Mouse (Mus musculus): ENCODE results near the gene Aar2. TPM values are rescaled to one million over a fixed set of nuclear protein-coding genes. Genes with fewer than 3 reads are reported as not detected.

The Aar2 gene
- total RNA-seq, 2 experiments from 2014 or later = 35.3 to 36.2 TPM

- DNase-seq = peak in 1 of 2 experiments; percentile 38
Measured at GRCm38 (mm10) chr2:156568647-156569046, 21.3 kb downstream of the Aar2 start.

- DNase-seq = peak; percentile 61 to 68
Measured at GRCm38 (mm10) chr2:156569261-156569660, 21.9 kb downstream of the Aar2 start.

DNA sequence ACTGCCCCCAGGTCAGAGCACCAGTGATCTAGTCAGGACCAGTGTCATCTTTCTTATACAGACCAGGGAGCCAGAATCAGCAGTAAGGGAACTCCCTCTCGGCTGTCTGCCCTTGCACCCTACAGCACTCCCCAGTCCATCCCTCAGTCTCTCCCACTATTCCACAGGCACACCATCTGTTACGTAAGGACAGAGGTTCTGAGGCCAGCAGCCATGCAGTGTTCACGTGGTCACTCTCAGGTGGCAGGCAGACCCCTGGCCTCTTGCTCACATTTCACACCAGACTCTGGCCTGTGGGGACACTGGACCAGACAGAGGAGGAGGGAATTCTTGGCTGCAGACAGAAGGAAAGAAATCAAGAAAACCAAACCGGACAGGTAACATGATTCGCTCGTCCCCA, 24.1 kb downstream of the Aar2 start:
- no peak for DNase-seq

GRCm38 (mm10) chr2:156576850-156577587, 29.6 kb downstream of the Aar2 start:
- DNase-seq = no peak

DNA sequence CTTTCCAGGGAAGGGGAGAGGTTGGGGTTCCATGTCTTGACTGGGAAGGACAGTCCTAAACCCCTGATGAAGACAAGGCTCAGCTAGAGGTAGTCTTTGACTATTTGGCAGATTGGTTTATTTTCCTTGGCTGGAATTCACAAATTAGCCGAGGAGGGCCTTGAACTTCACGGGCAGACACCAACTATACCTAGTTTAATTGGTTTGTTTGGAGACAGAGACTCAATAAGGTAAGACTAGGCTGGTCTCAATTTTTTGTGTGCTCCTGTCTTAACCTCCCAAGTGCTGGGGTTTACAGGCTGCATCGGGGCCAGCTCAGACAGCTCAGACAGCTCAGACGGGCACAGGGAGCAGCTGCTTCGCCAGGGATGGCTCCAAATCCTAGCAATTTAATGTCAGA, 33.1 kb downstream of the Aar2 start:
- DNase-seq = no peak

DNA sequence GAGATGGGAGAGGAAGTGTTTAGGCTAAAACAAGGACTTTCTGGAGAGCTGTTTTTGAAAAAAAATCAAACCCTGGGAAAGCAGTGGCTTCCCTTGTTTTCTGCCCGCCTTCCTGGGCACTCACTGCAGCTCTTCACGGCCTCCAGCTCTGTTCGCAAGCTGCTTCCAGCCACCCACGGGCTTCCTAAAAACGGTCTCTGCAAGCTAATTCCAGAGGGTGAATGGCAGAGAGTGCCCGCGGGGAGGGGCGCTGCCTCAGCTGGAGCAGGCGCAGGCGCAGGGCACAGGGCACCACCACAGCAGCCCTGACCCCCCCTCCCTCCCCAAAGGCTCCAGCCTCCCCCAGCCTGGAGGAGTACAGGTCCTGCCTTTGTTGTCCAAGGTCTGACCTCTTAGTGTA, 33.9 kb downstream of the Aar2 start:
- DNase-seq = peak; percentile 42 to 58

- DNase-seq = no peak
Measured at GRCm38 (mm10) chr2:156582887-156583286, 35.5 kb downstream of the Aar2 start.

GRCm38 (mm10) chr2:156584154-156584796, 36.9 kb downstream of the Aar2 start:
- peak; percentile 37 to 51 for DNase-seq

DNA sequence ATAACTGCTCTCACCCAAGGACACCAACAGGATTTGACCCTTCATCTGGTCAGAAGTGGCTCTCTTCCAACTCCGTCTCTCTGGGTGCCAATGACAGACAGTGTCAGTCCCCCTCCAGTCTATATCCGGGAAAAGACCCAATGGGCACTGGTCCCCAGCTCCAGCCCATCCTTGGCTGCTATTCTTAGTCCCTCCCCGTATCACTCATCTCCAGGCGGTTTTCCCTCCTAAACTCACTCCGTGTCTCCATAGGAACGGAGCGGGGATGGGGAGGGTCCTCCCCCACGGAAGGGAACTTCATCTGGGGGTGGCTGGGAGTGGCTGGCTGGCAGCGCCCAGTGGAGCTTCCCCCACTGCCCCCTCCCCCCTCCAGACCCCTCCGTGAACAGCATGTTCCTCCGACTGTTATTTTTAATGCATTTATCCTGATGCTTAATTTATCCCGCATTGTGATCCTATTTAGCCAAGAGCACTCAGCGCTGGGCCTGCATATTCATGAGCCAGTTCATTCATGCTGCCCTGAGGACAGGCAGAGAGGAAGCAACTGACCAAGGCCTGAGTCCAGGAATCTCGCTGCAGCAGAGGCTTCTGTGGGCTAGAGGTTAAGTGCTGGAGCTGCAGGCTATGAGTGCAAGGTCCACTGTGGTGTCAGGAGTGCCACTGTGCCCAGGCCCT, 37.5 kb downstream of the Aar2 start:
- DNase-seq = no peak

DNA sequence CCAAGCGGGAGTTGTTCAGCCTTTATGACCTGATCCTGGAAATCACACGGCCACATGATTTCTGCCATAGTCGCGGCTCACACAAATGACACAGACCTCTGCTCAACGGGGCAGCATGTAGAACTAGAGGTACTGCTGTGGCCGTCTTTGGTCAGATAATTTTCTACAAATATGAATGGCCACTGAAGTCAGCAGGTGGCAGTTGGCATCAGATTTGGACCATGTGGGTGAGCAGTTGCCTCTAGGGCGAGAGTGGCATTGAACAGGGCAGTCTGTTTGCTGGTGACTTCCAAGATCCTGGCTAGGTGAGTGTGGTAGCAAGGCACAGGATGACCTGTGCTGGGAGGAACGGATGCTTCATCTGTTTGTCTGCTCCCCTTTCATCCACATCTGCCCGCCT, 42.1 kb downstream of the Aar2 start:
- DNase-seq = no peak

GRCm38 (mm10) chr2:156594987-156595490, 47.7 kb downstream of the Aar2 start:
- DNase-seq = no peak

GRCm38 (mm10) chr2:156602581-156602980, 55.2 kb downstream of the Aar2 start:
- no peak for DNase-seq

DNA sequence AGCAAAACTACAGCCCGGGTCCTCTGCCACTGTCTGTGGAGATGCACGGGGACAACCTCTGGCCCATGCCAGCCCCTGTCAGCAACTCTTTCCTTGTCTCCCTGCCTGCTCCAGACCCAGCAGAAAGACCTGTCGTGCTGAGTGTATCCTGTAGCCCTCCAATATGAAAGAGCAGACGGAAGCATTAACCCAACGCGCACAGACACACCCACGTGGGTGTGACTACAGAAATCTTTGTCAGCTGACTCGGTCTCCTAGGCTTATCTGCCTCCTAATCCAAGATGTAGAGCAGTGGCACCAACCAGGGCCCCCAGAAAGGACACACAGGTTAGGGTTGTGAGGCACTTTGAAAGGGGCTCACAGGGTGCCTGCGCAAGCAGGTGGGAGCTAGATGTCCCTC, 56.3 kb downstream of the Aar2 start:
- DNase-seq = no peak

GRCm38 (mm10) chr2:156605144-156605543, 57.8 kb downstream of the Aar2 start:
- DNase-seq = no peak

GRCm38 (mm10) chr2:156605971-156606370, 58.6 kb downstream of the Aar2 start:
- DNase-seq = peak; percentile 74 to 77

- peak; percentile 76 to 86 for DNase-seq
Measured at GRCm38 (mm10) chr2:156613081-156613540, 65.7 kb downstream of the Aar2 start.

DNA sequence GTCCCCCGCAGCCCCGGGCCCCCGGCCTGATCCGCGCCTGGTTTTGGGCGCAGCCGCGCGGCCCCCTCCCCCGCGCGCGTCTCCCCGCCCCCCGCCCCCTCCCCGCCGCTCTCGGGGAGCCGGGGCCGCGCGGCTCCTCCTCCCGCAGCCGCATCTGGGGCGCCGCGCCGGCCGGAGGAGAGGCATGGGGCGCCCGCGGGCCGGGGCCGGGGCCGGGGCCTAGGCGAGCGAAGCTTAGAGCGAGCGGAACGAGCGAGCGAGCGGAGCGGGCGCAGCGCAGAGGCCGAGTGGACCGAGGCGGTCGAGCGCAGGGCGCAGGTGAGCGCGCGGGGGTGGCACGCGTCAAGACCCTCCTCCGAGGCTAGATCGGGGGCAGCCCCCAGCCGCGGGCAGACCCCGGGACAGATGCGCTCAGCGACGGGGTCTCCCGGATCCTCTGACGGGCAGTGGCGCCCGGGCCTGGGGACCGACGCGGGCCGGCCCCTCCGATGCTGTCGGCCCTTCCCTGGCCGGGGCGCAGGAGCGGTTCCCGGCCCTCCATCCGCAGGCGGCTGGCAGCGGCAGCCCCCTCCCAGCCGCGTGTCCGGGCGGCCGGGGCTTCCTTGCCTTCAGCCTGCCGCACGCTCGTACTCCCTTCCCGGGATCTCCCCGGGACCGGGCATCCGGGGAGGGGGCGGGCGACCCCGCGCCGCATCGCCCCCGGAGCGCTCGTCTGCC, 66.3 kb downstream of the Aar2 start, which contains the start of gene Dlgap4:
Gene Dlgap4 (plus strand): TSS at position 165 of the 717 bp plus-strand sequence.
- peak; percentile 56 to 67 for DNase-seq

- DNase-seq = no peak
Measured at GRCm38 (mm10) chr2:156614258-156614556, 66.8 kb downstream of the Aar2 start.

DNA sequence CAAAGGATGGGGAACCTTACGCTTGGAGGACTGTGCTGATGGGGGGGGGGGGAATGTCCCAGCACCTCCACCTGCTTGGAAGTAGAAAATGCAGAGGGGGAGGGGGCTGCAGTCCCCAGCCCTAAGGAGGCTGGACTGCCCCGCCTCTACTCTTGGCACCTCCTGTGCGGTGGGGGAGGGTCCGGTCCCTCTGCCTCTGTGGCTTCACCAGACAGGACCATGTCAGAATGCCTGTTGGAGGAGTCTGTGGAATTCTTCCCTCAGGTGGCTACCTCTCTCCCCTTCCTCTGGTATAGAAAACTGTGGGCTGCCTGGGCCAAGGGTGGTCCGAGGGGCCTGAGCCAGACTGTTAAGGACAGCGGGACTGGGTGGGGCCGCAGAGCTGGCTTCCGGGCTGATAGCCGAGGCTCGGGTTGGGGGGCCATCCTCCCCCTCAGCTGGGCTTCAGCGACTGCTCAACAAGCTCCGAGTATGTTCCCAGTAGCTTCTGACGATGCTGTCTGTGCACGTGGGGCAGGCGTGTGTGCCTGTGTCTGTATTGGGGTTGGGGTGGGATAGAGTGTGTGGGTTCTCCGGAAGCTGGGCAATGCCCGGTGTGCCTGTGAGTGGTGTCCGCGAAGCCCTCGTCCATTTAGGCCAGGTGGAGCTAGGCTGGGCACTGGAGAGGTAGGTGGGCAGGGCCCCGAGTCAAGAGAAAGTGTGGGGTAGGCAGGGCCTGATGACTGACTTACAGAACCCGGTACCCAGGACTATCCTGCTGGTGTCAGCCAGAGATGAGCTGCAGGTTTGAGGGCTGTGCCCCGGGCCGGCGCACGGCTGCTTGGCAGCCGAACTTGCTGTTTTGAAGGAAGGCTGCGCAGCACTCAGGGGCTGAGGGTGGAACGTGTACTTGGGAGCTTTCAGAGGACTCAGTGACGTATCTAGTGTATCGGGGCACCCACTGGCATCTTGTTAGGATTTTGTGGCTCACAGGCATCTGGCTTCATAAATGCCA, 67.6 kb downstream of the Aar2 start:
- no peak for DNase-seq

GRCm38 (mm10) chr2:156616513-156616912, 69.1 kb downstream of the Aar2 start:
- DNase-seq = no peak

GRCm38 (mm10) chr2:156617536-156617935, 70.2 kb downstream of the Aar2 start:
- peak in 1 of 2 experiments; percentile 36 for DNase-seq

All from adrenal gland, postnatal 36 days (tissue).